Mouse (Mus musculus) cerebellum, adult 2 months (tissue): ENCODE results near the gene Arhgap10.

Source experiments
- CTCF ChIP-seq: fragments of 200-500 bp; IDR thresholded peaks from 2 replicates; pipeline ENCODE4 v1.5.1; 2011; ENCODE audit warnings: low read depth, mild to moderate bottlenecking, control low read depth, low read length, moderate library complexity, borderline replicate concordance; ENCODE audit not compliant: insufficient read depth
- POLR2A ChIP-seq: fragments of 200-500 bp; IDR thresholded peaks from 2 replicates; pipeline ENCODE4 v1.6.1; 2011; ENCODE audit warnings: low read length, control low read depth, borderline replicate concordance; ENCODE audit not compliant: insufficient read depth

- TF ChIP-seq CTCF (no peak), POLR2A (no peak)
Observed at GRCm38 (mm10) chr8:77404017-77404416, 113.7 kb downstream of the Arhgap10 start.
